Mouse (Mus musculus) thymus, postnatal 14 days (tissue): ENCODE measurements around the gene 1110008L16Rik.
"Not testable (repeated sequence)": the region's sequence is repeated elsewhere in the genome, so short reads cannot be mapped to it uniquely, and the experiment has no call there.

Experiments used
- DNase-seq: peaks from one replicate; pipeline ENCODE4 v3.0.0; 2021

Gene 1110008L16Rik

GRCm38 (mm10) chr12:55343045-55343444, 43.7 kb downstream of the 1110008L16Rik start:
- not testable (repeated sequence) for DNase-seq

GRCm38 (mm10) chr12:55343998-55344397, 44.6 kb downstream of the 1110008L16Rik start:
- DNase-seq = no peak

GRCm38 (mm10) chr12:55344583-55344982, 45.2 kb downstream of the 1110008L16Rik start:
- no peak for DNase-seq

- no peak for DNase-seq
Observed at GRCm38 (mm10) chr12:55353423-55353822, 54.0 kb downstream of the 1110008L16Rik start.

GRCm38 (mm10) chr12:55354904-55355303, 55.5 kb downstream of the 1110008L16Rik start:
- DNase-seq = peak; percentile 67

GRCm38 (mm10) chr12:55357303-55357702, 57.9 kb downstream of the 1110008L16Rik start:
- DNase-seq = no peak

- no peak for DNase-seq
Observed at GRCm38 (mm10) chr12:55360929-55361328, 61.6 kb downstream of the 1110008L16Rik start.

GRCm38 (mm10) chr12:55365083-55365482, 65.7 kb downstream of the 1110008L16Rik start:
- DNase-seq = no peak

- DNase-seq = peak; percentile 57
Observed at GRCm38 (mm10) chr12:55372424-55373055, 73.2 kb downstream of the 1110008L16Rik start.

GRCm38 (mm10) chr12:55376956-55377609, 77.7 kb downstream of the 1110008L16Rik start:
- DNase-seq = no peak

GRCm38 (mm10) chr12:55377610-55377980, 78.2 kb downstream of the 1110008L16Rik start:
- no peak for DNase-seq

GRCm38 (mm10) chr12:55384023-55384749, 84.8 kb downstream of the 1110008L16Rik start, which contains the start of gene Psma6:
Psma6 (plus strand) TSS chr12:55384222.
- DNase-seq = peak; percentile 59

- DNase-seq = peak; percentile 35
Observed at GRCm38 (mm10) chr12:55384826-55385225, 85.4 kb downstream of the 1110008L16Rik start.

GRCm38 (mm10) chr12:55385931-55386330, 86.6 kb downstream of the 1110008L16Rik start:
- peak; percentile 37 for DNase-seq

GRCm38 (mm10) chr12:55386456-55386855, 87.1 kb downstream of the 1110008L16Rik start:
- DNase-seq = peak; percentile 52

- DNase-seq = peak; percentile 42
Observed at GRCm38 (mm10) chr12:55387083-55387787, 87.9 kb downstream of the 1110008L16Rik start.

GRCm38 (mm10) chr12:55387788-55388465, 88.5 kb downstream of the 1110008L16Rik start:
- DNase-seq = peak; percentile 83

GRCm38 (mm10) chr12:55388478-55388877, 89.1 kb downstream of the 1110008L16Rik start:
- peak; percentile 97 for DNase-seq

GRCm38 (mm10) chr12:55389132-55390081, 90.0 kb downstream of the 1110008L16Rik start:
- peak; percentile 73 for DNase-seq

- no peak for DNase-seq
Observed at GRCm38 (mm10) chr12:55392120-55392519, 92.7 kb downstream of the 1110008L16Rik start.
